Mouse (Mus musculus) CH12.LX (cell line): ENCODE data around the gene Hnrnpa1.

Experiments used
- CTCF ChIP-seq, 2 experiments: IDR thresholded peaks in 1 of 2; conservative IDR thresholded peaks in 1 of 2; 2 replicates each; pipeline ENCODE4 v1.5.1; 2011 to 2012; ENCODE audit warnings: low read depth in 2 of 2, low read length in 2 of 2, improper control_type of control experiment in 1 of 2, inconsistent platforms in 1 of 2, mild to moderate bottlenecking in 1 of 2, moderate library complexity in 1 of 2
- USF2 ChIP-seq: conservative IDR thresholded peaks from 2 replicates; pipeline ENCODE4 v1.6.1; 2011; ENCODE audit warnings: low read depth, low read length, improper control_type of control experiment

DNA sequence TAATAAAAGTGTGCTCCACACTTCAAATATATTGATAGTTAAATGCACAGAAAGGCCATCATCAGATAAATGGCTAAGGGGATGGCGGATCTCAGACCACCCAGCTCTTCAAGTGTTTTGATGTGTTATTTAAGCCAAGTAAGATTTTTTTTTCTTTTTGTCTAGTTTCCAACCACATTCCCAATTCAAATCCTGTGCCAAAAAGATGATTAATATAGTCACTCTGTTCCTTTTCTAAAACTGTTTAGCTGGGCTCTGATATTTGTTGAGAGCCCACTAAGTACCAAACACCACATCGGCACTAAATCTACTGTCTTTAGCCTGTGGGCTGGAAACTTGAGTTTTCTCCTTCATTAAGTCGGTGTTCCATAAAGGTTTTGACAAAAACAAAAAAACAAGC, 13.2 kb upstream of the Hnrnpa1 start:
- TF ChIP-seq CTCF (conservative IDR thresholded peaks at IDR 0.05 in 1 of 2, IDR thresholded peaks at IDR 0.05 in 1 of 2; ENCODE audit: low read depth in 2 of 2, low read length in 2 of 2) (no peak), USF2 (no peak)
